Mouse (Mus musculus): ENCODE data around the gene 4930503E14Rik.
"Not testable (repeated sequence)": the region's sequence is repeated elsewhere in the genome, so short reads cannot be mapped to it uniquely, and the experiment has no call there.

4930503E14Rik gene

DNA sequence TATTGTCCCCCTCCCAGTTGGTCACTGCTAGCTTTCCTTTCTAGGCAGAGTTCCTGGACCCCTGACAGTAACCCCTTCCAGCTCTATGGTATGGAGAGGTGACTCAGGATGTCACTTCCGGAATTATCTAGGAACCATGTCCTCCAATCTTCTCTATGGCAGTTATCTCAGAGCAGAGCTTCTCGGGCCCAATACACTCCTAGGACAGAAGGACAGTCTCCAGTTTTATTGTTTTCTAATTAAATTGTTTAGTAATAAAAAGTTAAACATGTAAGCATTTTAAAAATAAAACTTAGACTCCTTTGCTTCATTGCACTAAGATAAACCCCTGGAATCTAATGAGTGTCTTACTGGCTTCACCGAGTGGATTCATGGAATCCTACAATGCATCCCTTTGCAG lies at the start of gene 4930503E14Rik:
Gene 4930503E14Rik (minus strand): TSS at position 101 of the 400 bp plus-strand sequence.
- in situ Hi-C loops (cut with MboI, MseI) = not testable (repeated sequence)

DNA sequence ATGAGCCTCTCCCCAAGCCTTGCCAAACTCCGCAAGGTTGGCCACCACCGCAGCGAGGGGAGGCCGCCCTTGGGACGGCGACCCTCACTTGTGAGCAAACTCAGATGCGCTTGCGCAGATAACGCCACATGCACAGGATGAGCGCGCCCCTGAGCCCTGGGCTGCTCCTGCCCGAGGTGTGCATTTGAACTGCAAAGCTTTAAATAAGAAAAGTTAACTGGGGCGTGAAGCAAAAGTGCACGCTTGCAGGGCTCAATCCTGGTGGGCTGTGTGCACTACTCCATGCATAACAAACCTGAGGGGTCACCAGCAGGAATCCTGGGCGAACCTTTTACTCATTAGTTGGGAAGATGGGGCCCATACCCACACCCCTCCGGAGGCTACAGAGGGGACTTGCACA lies 35.0 kb upstream of the 4930503E14Rik start:
- in situ Hi-C loops (cut with MboI, MseI) = no loop called here

DNA sequence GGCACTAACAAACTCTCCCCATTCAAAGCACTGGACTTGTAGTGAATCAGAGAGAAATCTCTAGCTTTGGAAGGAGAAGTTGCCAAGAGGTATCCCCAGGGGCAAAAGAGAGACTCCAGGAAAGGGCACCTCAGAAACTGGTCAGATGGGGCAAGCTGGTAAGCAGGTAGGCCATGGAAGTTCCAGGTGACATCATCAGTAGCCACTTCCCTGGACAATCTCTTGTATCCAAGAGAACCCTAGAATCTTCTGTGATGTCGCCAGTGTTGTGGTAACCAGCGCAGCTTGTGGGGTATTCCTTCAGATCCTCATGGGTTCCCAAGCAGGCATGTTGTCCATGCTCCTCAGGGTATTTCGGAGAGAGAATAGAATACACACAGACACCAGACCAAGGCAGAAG lies 15.7 kb downstream of the 4930503E14Rik start, which contains the start of gene Gm8212:
Gene Gm8212 (plus strand): TSS at position 301 of the 400 bp plus-strand sequence.
- in situ Hi-C loops (cut with MboI, MseI) = not testable (repeated sequence)

DNA sequence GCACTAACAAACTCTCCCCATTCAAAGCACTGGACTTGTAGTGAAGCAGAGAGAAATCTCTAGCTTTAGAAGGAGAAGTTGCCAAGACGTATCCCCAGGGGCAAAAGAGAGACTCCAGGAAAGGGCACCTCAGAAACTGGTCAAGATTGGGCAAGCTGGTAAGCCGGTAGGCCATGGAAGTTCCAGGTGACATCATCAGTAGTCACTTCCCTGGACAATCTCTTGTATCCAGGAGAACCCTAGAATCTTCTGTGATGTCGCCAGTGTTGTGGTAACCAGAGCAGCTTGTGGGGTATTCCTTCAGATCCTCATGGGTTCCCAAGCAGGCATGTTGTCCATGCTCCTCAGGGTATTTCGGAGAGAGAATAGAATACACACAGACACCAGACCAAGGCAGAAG lies 89.5 kb downstream of the 4930503E14Rik start, which contains the start of gene Gm3327:
Gene Gm3327 (plus strand): TSS at position 301 of the 400 bp plus-strand sequence.
- in situ Hi-C loops (cut with MboI, MseI) = not testable (repeated sequence)

Data from T-helper 2 cell (primary cell).